Mouse (Mus musculus) adrenal gland (tissue): ENCODE data around the gene Zfp352.
"Not testable (repeated sequence)": the region's sequence is repeated elsewhere in the genome, so short reads cannot be mapped to it uniquely, and the experiment has no call there.

Source experiments
- intact Hi-C: fragments of 180-260 bp; cut with DNase I; formaldehyde crosslinking; loops from one replicate; pipeline ENCODE4 v1.15.1; 2025
- long read RNA-seq, 2 experiments: library from polyadenylated mRNA; unstranded; transcript quantifications; one replicate each; pipeline ENCODE4 v2.0.0; 2020; ENCODE audit warnings: borderline replicate concordance in 1 of 2; ENCODE audit not compliant: insufficient replicate concordance in 1 of 2

The Zfp352 gene
- long read RNA-seq, experiment 1 = 0 reads
- long read RNA-seq, experiment 2 = 0 reads

- intact Hi-C loops = no loop called here
Observed at GRCm38 (mm10) chr4:90218520-90218919, at the start of gene Zfp352. TSS of gene Zfp352 (plus strand) at chr4:90218820.

GRCm38 (mm10) chr4:90170890-90171483 lies 47.6 kb upstream of the Zfp352 start:
- intact Hi-C loops = no loop called here

GRCm38 (mm10) chr4:90174036-90174435 lies 44.6 kb upstream of the Zfp352 start:
- intact Hi-C loops = no loop called here

- intact Hi-C loops = no loop called here
Observed at GRCm38 (mm10) chr4:90203421-90203820, 15.2 kb upstream of the Zfp352 start.

- intact Hi-C loops = no loop called here
Observed at GRCm38 (mm10) chr4:90211475-90211874, 7.1 kb upstream of the Zfp352 start.

GRCm38 (mm10) chr4:90212076-90212475 lies 6.5 kb upstream of the Zfp352 start:
- intact Hi-C loops = no loop called here

GRCm38 (mm10) chr4:90235646-90236045 lies 17.0 kb downstream of the Zfp352 start:
- intact Hi-C loops = not testable (repeated sequence)

- intact Hi-C loops = no loop called here
Observed at GRCm38 (mm10) chr4:90269781-90270180, 51.2 kb downstream of the Zfp352 start.
